Mouse (Mus musculus): ENCODE measurements around the gene Kalrn.

Kalrn gene

GRCm38 (mm10) chr16:33927263-33927824 lies 646.0 kb downstream of the Kalrn start:
- DNase-seq = peak; percentile 30

- DNase-seq = no peak
These were observed 649.6 kb downstream of the Kalrn start for GRCm38 (mm10) chr16:33923758-33924157.

- no peak for DNase-seq
These were observed 650.4 kb downstream of the Kalrn start for GRCm38 (mm10) chr16:33923001-33923316.

GRCm38 (mm10) chr16:33922111-33923000 lies 651.0 kb downstream of the Kalrn start:
- peak; percentile 39 for DNase-seq

GRCm38 (mm10) chr16:33921514-33921913 lies 651.8 kb downstream of the Kalrn start:
- DNase-seq = no peak

Data from cerebellum, adult 9-10 months (tissue).